Mouse (Mus musculus) ES-E14 (cell line): Measurements from ENCODE around the gene Tll2. TPM values are rescaled to one million over a fixed set of nuclear protein-coding genes. Genes with fewer than 3 reads are reported as not detected.

Source experiments
- DNase-seq: peaks from one replicate; pipeline ENCODE4 v3.0.0-alpha.2; 2013; ENCODE audit warnings: low read depth, low spot score
- H3K27ac ChIP-seq: 2 replicates; pipeline ENCODE4 v1.5.1; 2012; ENCODE audit warnings: low read depth, mild to moderate bottlenecking, low read length, moderate library complexity, mixed read lengths; ENCODE audit not compliant: poor library complexity, insufficient read depth, severe bottlenecking
- H3K36me3 ChIP-seq: 2 replicates; pipeline ENCODE4 v1.6.1; 2012; ENCODE audit warnings: mild to moderate bottlenecking, low read length, moderate library complexity, mixed read lengths; ENCODE audit not compliant: control insufficient read depth, poor library complexity, insufficient read depth, severe bottlenecking
- H3K4me1 ChIP-seq, 2 experiments: fragments of 150-350 bp in 1 of 2; sonication (generic) in 1 of 2; 2 replicates each; pipeline ENCODE4 v1.6.1; 2012; ENCODE audit warnings: low read length in 2 of 2, mild to moderate bottlenecking in 1 of 2, mixed read lengths in 1 of 2; ENCODE audit not compliant: control insufficient read depth in 2 of 2, insufficient read depth in 2 of 2, poor library complexity in 1 of 2
- H3K4me3 ChIP-seq, 2 experiments: fragments of 150-350 bp in 1 of 2; sonication (generic) in 1 of 2; 2 replicates each; pipeline ENCODE4 v1.5.1; 2012; ENCODE audit warnings: low read length in 2 of 2, low read depth in 1 of 2, mild to moderate bottlenecking in 1 of 2, mixed read lengths in 1 of 2; ENCODE audit not compliant: insufficient read depth in 1 of 2, poor library complexity in 1 of 2, severe bottlenecking in 1 of 2
- H3K9ac ChIP-seq: 2 replicates; pipeline ENCODE4 v1.6.1; 2012; ENCODE audit warnings: low read depth, mild to moderate bottlenecking, low read length, mixed read lengths; ENCODE audit not compliant: poor library complexity, insufficient read depth, severe bottlenecking
- H3K9me3 ChIP-seq: fragments of 150-350 bp; sonication (generic); 2 replicates; pipeline ENCODE4 v1.6.1; 2012; ENCODE audit warnings: low read depth, mild to moderate bottlenecking, low read length; ENCODE audit not compliant: control insufficient read depth, insufficient read depth
- CHD2 ChIP-seq: IDR thresholded peaks from 2 replicates; pipeline ENCODE4 v1.6.1; 2014; ENCODE audit warnings: mild to moderate bottlenecking, low read depth, low read length, inconsistent platforms
- HCFC1 ChIP-seq: IDR thresholded peaks from 2 replicates; pipeline ENCODE4 v1.6.1; 2012; ENCODE audit warnings: low read length, inconsistent platforms, borderline replicate concordance; ENCODE audit not compliant: insufficient read depth
- MAFK ChIP-seq: IDR thresholded peaks from 2 replicates; pipeline ENCODE4 v1.6.1; 2014; ENCODE audit warnings: mild to moderate bottlenecking, low read depth, low read length, inconsistent platforms; ENCODE audit not compliant: insufficient read depth
- ZC3H11A ChIP-seq: IDR thresholded peaks from 2 replicates; pipeline ENCODE4 v1.6.1; 2012; ENCODE audit warnings: low read depth, mild to moderate bottlenecking, inconsistent platforms, low read length, borderline replicate concordance
- ZNF384 ChIP-seq: IDR thresholded peaks from 2 replicates; pipeline ENCODE4 v1.6.1; 2012; ENCODE audit warnings: low read depth, low read length, inconsistent platforms
- in situ Hi-C, 2 experiments: fragments of 600-800 bp; cut with MboI; formaldehyde crosslinking; loops; one replicate each; pipeline ENCODE4 v1.15.1; 2025; ENCODE audit warnings: low sequenced_read_pairs in 2 of 2, inconsistent platforms in 1 of 2; ENCODE audit not compliant: unreplicated experiment in 2 of 2
- total RNA-seq: library from RNA; depleted of rRNA; stranded (reverse); fragments of 300-350 nt; gene quantifications from 2 replicates; pipeline ENCODE4 v1.2.3, GENCODE M21; 2012

Gene Tll2
- total RNA-seq, 1 experiment: 0.09 TPM

DNA sequence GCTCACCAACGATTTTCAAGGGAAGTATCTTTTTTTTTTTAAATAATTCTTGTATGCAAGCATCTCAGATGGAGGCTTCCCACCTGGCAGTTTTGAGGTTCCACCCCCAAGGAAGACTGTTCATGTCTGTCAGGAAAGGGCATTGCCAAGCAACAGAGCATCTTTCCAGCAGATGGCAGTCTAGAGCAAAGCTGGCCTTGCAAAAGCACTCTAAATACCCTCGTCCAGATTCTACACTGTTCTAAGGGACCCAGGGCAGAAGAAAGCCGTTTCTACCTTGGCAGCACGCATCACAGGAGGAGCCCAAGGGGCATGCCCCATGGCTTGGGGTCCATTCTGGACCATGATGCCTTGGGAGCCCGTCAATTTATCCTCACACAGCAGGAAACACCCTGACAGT lies 116.8 kb downstream of the Tll2 start:
- Histone ChIP-seq H3K4me3 (no peak overlapping the region), H3K27ac (no peak overlapping the region), H3K4me1 (no peaks in the 10 kb centered on the region), H3K36me3 (no peaks in the 10 kb centered on the region), H3K9ac (no peak overlapping the region), H3K9me3 (no peaks in the 10 kb centered on the region)
- peak; percentile 58 for DNase-seq
- TF ChIP-seq MAFK (no peak), CHD2 (no peak), ZC3H11A (no peak), HCFC1 (no peak), ZNF384 (no peak)
- in situ Hi-C loops: no loop called here

DNA sequence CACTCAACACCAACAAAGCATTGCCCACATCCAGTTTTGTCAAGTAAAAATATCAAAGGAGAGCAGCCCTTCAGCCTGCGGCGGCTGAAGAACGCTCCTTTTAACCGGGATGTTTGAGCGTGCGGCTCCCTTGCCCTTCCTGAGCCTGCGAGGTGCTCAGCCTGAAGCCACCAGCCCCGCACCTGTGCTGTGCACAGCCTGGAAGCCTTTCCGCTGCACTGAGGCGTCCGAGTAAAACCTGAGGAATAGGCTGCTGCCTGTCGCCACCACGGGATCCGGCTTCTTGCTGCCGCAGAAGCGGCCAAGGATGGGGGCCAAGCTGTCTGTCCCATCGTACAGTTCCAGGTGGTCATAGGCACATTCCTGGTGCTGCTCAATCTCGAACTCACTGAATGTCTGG lies 118.1 kb downstream of the Tll2 start:
- in situ Hi-C loops: no loop called here
- Histone ChIP-seq H3K4me3 (peak overlapping the region; percentile 49 to 50), H3K9ac (peak overlapping the region; percentile 46; the same call in 1 of the 2 replicates), H3K27ac (no peak overlapping the region), H3K9me3 (no peaks in the 10 kb centered on the region), H3K36me3 (no peaks in the 10 kb centered on the region), H3K4me1 (no peaks in the 10 kb centered on the region)
- no peak for DNase-seq
- TF ChIP-seq ZC3H11A (no peak), HCFC1 (no peak), CHD2 (no peak), ZNF384 (no peak), MAFK (no peak)

DNA sequence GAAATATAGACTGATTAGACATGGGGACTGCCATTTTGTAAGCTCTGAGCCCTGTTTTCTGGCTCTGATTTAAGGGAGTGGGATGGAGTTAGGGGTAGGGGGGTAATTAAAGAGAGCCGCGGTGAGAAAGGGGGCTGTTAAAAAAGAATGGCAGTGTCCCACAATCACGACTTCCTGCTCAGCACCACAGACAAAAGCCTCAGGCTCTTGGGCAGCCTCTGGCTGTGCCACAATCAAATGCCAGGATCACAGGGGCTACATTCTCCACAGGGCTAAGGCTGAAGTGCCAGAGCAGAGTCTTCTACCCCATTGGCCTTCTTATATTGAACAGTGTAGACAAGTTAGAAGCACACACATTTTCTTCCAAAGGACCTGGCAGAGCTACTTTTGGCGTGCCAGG lies 118.7 kb downstream of the Tll2 start:
- Histone ChIP-seq H3K4me3 (no peak overlapping the region), H3K27ac (no peak overlapping the region), H3K9me3 (no peaks in the 10 kb centered on the region), H3K9ac (no peak overlapping the region), H3K36me3 (no peaks in the 10 kb centered on the region), H3K4me1 (no peaks in the 10 kb centered on the region)
- DNase-seq: no peak
- TF ChIP-seq MAFK (no peak), HCFC1 (no peak), CHD2 (no peak), ZC3H11A (no peak)
- in situ Hi-C loops: no loop called here

DNA sequence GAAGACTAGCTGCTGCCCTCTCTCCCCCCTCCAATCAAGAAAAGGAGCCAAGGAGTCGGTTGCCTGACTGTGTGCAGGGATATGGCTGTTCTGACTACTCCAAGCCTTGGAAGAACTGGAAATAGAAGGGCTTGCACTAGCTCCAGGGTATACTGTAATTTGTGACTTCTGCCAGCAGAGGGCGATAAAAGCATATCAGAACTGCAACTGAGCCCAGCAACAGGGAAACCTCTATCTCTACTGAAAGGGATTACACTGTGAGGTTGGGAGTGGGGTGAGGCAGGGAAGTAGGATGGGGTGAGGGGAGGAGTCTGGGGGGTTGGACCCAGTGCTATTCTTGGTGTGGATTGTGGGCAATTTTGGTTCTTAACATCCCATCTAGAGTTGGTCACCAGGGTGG lies 119.9 kb downstream of the Tll2 start:
- TF ChIP-seq ZNF384: no peak
- peak; percentile 73 for TF ChIP-seq ZC3H11A
- no peak for TF ChIP-seq MAFK
- Histone ChIP-seq H3K36me3 (no peaks in the 10 kb centered on the region), H3K4me3 (no peak overlapping the region), H3K27ac (no peak overlapping the region), H3K9me3 (no peaks in the 10 kb centered on the region), H3K4me1 (no peaks in the 10 kb centered on the region), H3K9ac (no peak overlapping the region)
- DNase-seq: peak; percentile 75
- in situ Hi-C loops: no loop called here

DNA sequence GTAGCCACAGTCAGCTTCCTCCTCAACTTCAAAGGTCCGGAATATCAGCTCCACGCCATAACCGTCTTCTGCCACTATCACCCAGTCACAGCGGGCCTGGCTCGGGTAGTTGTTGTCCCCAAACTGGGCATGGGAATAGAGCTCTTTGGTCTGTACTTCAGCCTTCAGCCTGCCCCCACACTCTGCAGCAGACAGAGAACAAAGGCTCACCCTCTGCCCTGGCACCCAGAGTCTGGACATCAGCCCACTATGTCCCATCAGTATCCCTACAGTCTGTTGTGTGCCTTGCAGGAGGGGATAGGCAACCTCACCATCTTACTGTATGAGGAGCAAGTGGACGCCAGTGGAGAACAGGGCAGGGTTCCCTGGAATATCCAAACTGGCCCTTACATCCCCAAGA lies 120.3 kb downstream of the Tll2 start:
- in situ Hi-C loops: no loop called here
- Histone ChIP-seq H3K9ac (no peak overlapping the region), H3K4me3 (no peak overlapping the region), H3K9me3 (no peaks in the 10 kb centered on the region), H3K27ac (no peak overlapping the region), H3K36me3 (no peaks in the 10 kb centered on the region), H3K4me1 (no peaks in the 10 kb centered on the region)
- TF ChIP-seq MAFK: no peak
- no peak for TF ChIP-seq CHD2
- TF ChIP-seq ZNF384: no peak
- DNase-seq: no peak
